Mouse (Mus musculus) lung, postnatal 0 days (tissue): ENCODE measurements around the gene Mettl14.

Experiments used
- CTCF ChIP-seq: IDR thresholded peaks from 2 replicates; pipeline ENCODE4 v1.5.1; 2016; ENCODE audit warnings: antibody characterized with exemption, mild to moderate bottlenecking
- EP300 ChIP-seq: IDR thresholded peaks from 2 replicates; pipeline ENCODE4 v1.6.1; 2016; ENCODE audit warnings: antibody characterized with exemption, mild to moderate bottlenecking, control low read depth

DNA sequence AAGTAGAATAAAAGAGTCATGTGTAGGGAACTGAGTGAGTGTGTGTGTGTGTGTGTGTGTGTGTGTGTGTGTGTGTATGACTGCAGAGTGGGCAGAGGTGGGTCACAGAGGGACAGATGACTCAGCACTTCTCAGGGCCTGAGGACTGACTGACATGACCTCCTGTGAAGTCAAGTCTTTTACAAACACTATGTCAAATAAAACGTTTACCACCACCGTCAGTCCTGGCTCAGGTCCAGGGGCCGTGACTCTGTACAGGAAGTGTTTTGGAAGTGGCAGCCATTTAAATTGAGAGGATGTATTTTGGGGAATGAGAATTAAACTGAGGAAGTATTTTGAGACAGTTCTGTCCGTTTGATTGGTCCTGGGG lies 52.9 kb downstream of the Mettl14 start:
- no peak for TF ChIP-seq CTCF
- peak; percentile 58 for TF ChIP-seq EP300
